Mouse (Mus musculus) G1E (cell line): ENCODE data around the gene Gm11168. TPM values are rescaled to one million over a fixed set of nuclear protein-coding genes. Genes with fewer than 3 reads are reported as not detected.
"Not testable (repeated sequence)": the region's sequence is repeated elsewhere in the genome, so short reads cannot be mapped to it uniquely, and the experiment has no call there.

Experiments
- ATAC-seq: 2 replicates; pipeline ENCODE4 v1.8.0; 2016; ENCODE audit warnings: mild to moderate bottlenecking; ENCODE audit not compliant: insufficient number of reproducible peaks, poor library complexity, low FRiP score, severe bottlenecking; ENCODE audit errors: extremely low read depth
- DNase-seq: peaks from one replicate; pipeline ENCODE4 v3.0.0; 2012; ENCODE audit warnings: low spot score
- H3K27me3 ChIP-seq: 2 replicates; pipeline ENCODE4 v1.6.1; 2012; ENCODE audit warnings: mild to moderate bottlenecking, low read length, inconsistent platforms; ENCODE audit not compliant: insufficient read depth
- H3K36me3 ChIP-seq: replicated peaks from 2 replicates; pipeline ENCODE3; 2012; ENCODE audit warnings: mild to moderate bottlenecking, inconsistent platforms
- H3K4me1 ChIP-seq: 2 replicates; pipeline ENCODE4 v1.6.1; 2012; ENCODE audit warnings: low read depth, low read length, inconsistent platforms, mixed read lengths; ENCODE audit not compliant: insufficient read depth
- H3K4me3 ChIP-seq: 2 replicates; pipeline ENCODE4 v1.5.1; 2012; ENCODE audit warnings: low read depth, mild to moderate bottlenecking, inconsistent platforms, low read length, moderate library complexity, mixed read lengths
- H3K9me3 ChIP-seq: replicated peaks from 2 replicates; pipeline ENCODE4 v1.6.1; 2012; ENCODE audit warnings: inconsistent platforms
- polyA plus RNA-seq: library from polyadenylated mRNA; stranded (reverse); fragments of >175 nt; gene quantifications from 2 replicates; pipeline ENCODE4 v1.2.3, GENCODE M21; 2012
- total RNA-seq, 2 experiments: library from RNA; stranded (forward) in 1 of 2; stranded (reverse) in 1 of 2; fragments of 200-1000 nt in 1 of 2; fragments of >200 nt in 1 of 2; fragmentation: Nextera tagmentation in 1 of 2; gene quantifications; 2 replicates each; pipeline ENCODE4 v1.2.3; 2014 to 2017

Gm11168 gene
- total RNA-seq (2014; fragmentation: Nextera tagmentation) = 1.9 and 3.6 TPM in 2 replicates
- 12.4 and 16.0 TPM in 2 replicates for total RNA-seq (2017)
- polyA plus RNA-seq = 0.12 TPM in 1 of 2 replicates, not detected in the other

- DNase-seq = not testable (repeated sequence)
Observed at GRCm38 (mm10) chr9:3002794-3003396, at the start of gene Gm11168. Gene Gm11168, plus strand, starts transcription at chr9:3003346.

GRCm38 (mm10) chr9:3000445-3000972 is 2.6 kb upstream of the Gm11168 start, which contains the start of gene Gm10722:
Gene Gm10722, plus strand, starts transcription at chr9:3000922.
- H3K4me1 ChIP-seq, H3K36me3 ChIP-seq, H3K4me3 ChIP-seq, ATAC-seq, H3K27me3 ChIP-seq, H3K9me3 ChIP-seq, DNase-seq: not testable (repeated sequence)

More at GRCm38 (mm10) chr9:3002794-3003396, at the start of gene Gm11168:
- peaks cover 11% of the 10 kb centered on the region for H3K9me3 ChIP-seq
- not testable (repeated sequence) for H3K4me1 ChIP-seq, ATAC-seq, H3K4me3 ChIP-seq, H3K27me3 ChIP-seq, H3K36me3 ChIP-seq

DNA sequence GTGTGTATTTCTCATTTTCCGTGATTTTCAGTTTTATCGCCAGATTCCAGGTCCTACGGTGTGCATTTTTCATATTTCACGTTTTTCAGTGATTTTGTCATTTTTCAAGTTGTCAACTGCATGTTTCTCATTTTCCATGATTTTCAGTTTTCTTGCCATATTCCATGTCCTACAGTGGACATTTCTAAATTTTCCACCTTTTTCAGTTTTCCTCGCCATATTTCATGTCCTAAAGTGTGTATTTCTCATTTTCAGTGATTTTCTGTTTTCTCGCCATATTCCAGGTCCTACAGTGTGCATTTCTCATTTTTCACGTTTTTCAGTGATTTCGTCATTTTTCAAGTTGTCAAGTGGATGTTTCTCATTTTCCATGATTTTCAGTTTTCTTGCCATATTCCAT is 2.1 kb upstream of the Gm11168 start:
- not testable (repeated sequence) for H3K4me3 ChIP-seq, H3K36me3 ChIP-seq, ATAC-seq, H3K9me3 ChIP-seq, H3K27me3 ChIP-seq, DNase-seq, H3K4me1 ChIP-seq

DNA sequence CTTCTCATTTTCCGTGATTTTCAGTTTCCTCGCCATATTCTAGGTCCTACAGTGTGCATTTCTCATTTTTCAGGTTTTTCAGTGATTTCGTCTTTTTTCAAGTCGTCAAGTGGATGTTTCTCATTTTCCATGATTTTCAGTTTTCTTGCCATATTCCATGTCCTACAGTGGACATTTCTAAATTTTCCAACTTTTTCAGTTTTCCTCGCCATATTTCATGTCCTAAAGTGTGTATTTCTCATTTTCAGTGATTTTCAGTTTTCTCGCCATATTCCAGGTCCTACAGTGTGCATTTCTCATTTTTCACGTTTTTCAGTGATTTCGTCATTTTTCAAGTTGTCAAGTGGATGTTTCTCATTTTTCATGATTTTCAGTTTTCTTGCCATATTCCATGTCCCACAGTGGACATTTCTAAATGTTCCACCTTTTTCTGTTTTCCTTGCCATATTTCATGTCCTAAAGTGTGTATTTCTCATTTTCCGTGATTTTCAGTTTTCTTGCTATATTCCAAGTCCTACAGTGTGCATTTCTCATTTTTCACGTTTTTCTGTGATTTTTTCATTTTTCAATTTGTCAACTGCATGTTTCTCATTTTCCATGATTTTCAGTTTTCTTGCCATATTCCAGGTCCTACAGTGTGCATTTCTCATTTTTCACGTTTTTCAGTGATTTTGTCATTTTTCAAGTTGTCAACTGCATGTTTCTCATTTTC is 1.0 kb upstream of the Gm11168 start:
- peak; percentile 40 for ATAC-seq
- H3K27me3 ChIP-seq, H3K9me3 ChIP-seq, DNase-seq, H3K4me1 ChIP-seq, H3K36me3 ChIP-seq, H3K4me3 ChIP-seq: not testable (repeated sequence)

DNA sequence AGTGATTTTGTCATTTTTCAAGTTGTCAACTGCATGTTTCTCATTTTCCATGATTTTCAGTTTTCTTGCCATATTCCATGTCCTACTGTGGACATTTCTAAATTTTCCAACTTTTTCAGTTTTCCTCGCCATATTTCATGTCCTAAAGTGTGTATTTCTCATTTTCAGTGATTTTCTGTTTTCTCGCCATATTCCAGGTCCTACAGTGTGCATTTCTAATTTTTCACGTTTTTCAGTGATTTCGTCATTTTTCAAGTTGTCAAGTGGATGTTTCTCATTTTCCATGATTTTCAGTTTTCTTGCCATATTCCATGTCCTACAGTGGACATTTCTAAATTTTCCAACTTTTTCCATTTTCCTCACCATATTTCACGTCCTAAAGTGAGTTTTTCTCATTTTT is 3.0 kb downstream of the Gm11168 start:
- peak; percentile 30 for ATAC-seq

DNA sequence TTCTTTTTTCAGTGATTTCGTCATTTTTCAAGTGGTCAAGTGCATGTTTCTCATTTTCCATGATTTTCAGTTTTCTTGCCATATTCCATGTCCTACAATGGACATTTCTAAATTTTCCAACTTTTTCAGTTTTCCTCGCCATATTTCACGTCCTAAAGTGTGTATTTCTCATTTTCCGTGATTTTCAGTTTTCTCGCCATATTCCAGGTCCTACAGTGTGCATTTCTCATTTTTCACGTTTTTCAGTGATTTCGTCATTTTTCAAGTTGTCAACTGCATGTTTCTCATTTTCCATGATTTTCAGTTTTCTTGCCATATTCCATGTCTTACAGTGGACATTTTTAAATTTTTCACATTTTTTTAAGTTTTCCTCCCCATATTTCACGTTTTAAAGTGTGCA is 3.5 kb downstream of the Gm11168 start:
- DNase-seq, H3K27me3 ChIP-seq, H3K4me3 ChIP-seq, H3K4me1 ChIP-seq, ATAC-seq, H3K36me3 ChIP-seq: not testable (repeated sequence)
- peaks cover 11% of the 10 kb centered on the region for H3K9me3 ChIP-seq

More for the DNA sequence above, 3.0 kb downstream of the Gm11168 start:
- H3K36me3 ChIP-seq, H3K4me3 ChIP-seq, DNase-seq, H3K27me3 ChIP-seq, H3K4me1 ChIP-seq: not testable (repeated sequence)
- peaks cover 11% of the 10 kb centered on the region for H3K9me3 ChIP-seq

GRCm38 (mm10) chr9:3007272-3007671 is 4.1 kb downstream of the Gm11168 start:
- not testable (repeated sequence) for H3K27me3 ChIP-seq, DNase-seq, H3K9me3 ChIP-seq, H3K4me3 ChIP-seq, H3K4me1 ChIP-seq, H3K36me3 ChIP-seq
- peak; percentile 7; the same call in 1 of the 2 replicates for ATAC-seq

DNA sequence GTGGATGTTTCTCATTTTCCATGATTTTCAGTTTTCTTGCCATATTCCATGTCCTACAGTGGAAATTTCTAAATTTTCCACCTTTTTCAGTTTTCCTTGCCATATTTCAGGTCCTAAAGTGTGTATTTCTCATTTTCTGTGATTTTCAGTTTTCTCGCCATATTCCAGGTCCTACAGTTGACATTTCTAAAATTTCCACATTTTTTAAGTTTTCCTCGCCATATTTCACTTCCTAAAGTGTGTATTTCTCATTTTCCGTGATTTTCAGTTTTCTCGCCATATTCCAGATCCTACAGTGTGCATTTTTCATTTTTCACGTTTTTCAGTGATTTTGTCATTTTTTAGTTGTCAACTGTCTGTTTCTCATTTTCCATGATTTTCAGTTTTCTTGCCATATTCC is 6.2 kb downstream of the Gm11168 start:
- DNase-seq = not testable (repeated sequence)
- peak; percentile 17 for ATAC-seq

DNA sequence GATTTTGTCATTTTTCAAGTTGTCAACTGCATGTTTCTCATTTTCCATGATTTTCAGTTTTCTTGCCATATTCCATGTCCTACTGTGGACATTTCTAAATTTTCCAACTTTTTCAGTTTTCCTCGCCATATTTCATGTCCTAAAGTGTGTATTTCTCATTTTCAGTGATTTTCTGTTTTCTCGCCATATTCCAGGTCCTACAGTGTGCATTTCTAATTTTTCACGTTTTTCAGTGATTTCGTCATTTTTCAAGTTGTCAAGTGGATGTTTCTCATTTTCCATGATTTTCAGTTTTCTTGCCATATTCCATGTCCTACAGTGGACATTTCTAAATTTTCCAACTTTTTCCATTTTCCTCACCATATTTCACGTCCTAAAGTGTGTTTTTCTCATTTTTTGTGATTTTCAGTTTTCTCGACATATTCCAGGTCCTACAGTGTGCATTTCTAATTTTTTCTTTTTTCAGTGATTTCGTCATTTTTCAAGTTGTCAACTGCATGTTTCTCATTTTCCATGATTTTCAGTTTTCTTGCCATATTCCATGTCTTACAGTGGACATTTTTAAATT is 9.0 kb downstream of the Gm11168 start:
- not testable (repeated sequence) for H3K9me3 ChIP-seq, H3K4me3 ChIP-seq, H3K27me3 ChIP-seq, H3K4me1 ChIP-seq, H3K36me3 ChIP-seq, DNase-seq
- peak; percentile 36; the same call in 1 of the 2 replicates for ATAC-seq

More for the DNA sequence above, 6.2 kb downstream of the Gm11168 start:
- H3K27me3 ChIP-seq, H3K9me3 ChIP-seq, H3K4me1 ChIP-seq, H3K36me3 ChIP-seq, H3K4me3 ChIP-seq: not testable (repeated sequence)

GRCm38 (mm10) chr9:3012733-3013279 is 9.7 kb downstream of the Gm11168 start, which contains the start of gene Gm10721:
Gene Gm10721, plus strand, starts transcription at chr9:3013140.
- H3K27me3 ChIP-seq, DNase-seq, H3K9me3 ChIP-seq, H3K4me1 ChIP-seq, H3K36me3 ChIP-seq, H3K4me3 ChIP-seq: not testable (repeated sequence)
- peak; percentile 34 for ATAC-seq

DNA sequence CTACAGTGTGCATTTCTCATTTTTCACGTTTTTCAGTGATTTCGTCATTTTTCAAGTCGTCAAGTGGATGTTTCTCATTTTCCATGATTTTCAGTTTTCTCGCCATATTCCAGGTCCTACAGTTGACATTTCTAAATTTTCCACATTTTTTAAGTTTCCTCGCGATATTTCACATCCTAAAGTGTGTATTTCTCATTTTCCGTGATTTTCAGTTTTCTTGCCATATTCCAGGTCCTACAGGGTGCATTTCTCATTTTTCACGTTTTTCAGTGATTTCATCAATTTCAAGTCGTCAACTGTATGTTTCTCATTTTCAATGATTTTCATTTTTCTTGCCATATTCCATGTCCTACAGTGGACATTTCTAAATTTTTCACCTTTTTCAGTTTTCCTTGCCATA is 12.2 kb downstream of the Gm11168 start, which contains the start of gene Gm10720:
Gene Gm10720 (plus strand): TSS at position 301 of the 400 bp plus-strand sequence.
- ATAC-seq = not testable (repeated sequence)

More for the DNA sequence above, 12.2 kb downstream of the Gm11168 start, which contains the start of gene Gm10720:
- H3K4me3 ChIP-seq, H3K4me1 ChIP-seq, DNase-seq, H3K36me3 ChIP-seq, H3K27me3 ChIP-seq, H3K9me3 ChIP-seq: not testable (repeated sequence)
